Mouse (Mus musculus) kidney, postnatal 0 days (tissue): ENCODE measurements around the gene Phldb2. TPM values are rescaled to one million over a fixed set of nuclear protein-coding genes. Genes with fewer than 3 reads are reported as not detected.

Experiments used
- ATAC-seq: fragments of 200-750 bp; cut with Nextera tagmentation; replicated peaks from 2 replicates; pipeline ENCODE4 v1.8.0; 2017; ENCODE audit warnings: low read depth, moderate number of reproducible peaks, moderate TSS enrichment, moderate library complexity; ENCODE audit not compliant: low FRiP score
- DNase-seq: peaks from one replicate; pipeline ENCODE4 v3.0.0-alpha.2; 2016; ENCODE audit warnings: low spot score
- H3K27ac ChIP-seq: fragments of 300-500 bp; sonication (generic); 2 replicates; pipeline ENCODE4 v1.5.1; 2014; ENCODE audit warnings: mild to moderate bottlenecking
- H3K27me3 ChIP-seq: fragments of 300-500 bp; sonication (generic); 2 replicates; pipeline ENCODE4 v1.6.1; 2014; ENCODE audit warnings: low read length, mixed read lengths; ENCODE audit not compliant: insufficient read depth
- H3K36me3 ChIP-seq: fragments of 300-500 bp; sonication (generic); 2 replicates; pipeline ENCODE4 v1.6.1; 2014; ENCODE audit warnings: low read length, mixed read lengths; ENCODE audit not compliant: insufficient read depth
- H3K4me1 ChIP-seq: fragments of 300-500 bp; sonication (generic); replicated peaks from 2 replicates; pipeline ENCODE4 v1.6.1; 2014; ENCODE audit warnings: antibody characterized with exemption, low read length, mixed read lengths; ENCODE audit not compliant: insufficient read depth
- H3K4me2 ChIP-seq: fragments of 300-500 bp; sonication (generic); 2 replicates; pipeline ENCODE4 v1.6.1; 2014; ENCODE audit warnings: mild to moderate bottlenecking, low read length, moderate library complexity, mixed read lengths
- H3K4me3 ChIP-seq: fragments of 300-500 bp; sonication (generic); replicated peaks from 2 replicates; pipeline ENCODE4 v1.5.1; 2014; ENCODE audit warnings: low read depth, low read length
- H3K9ac ChIP-seq: fragments of 300-500 bp; sonication (generic); 2 replicates; pipeline ENCODE4 v1.6.1; 2014; ENCODE audit warnings: low read depth, low read length
- H3K9me3 ChIP-seq: fragments of 300-500 bp; sonication (generic); replicated peaks from 2 replicates; pipeline ENCODE4 v1.6.1; 2016; ENCODE audit warnings: low read length, inconsistent platforms, mixed read lengths
- CTCF ChIP-seq: IDR thresholded peaks from 2 replicates; pipeline ENCODE4 v1.5.1; 2016; ENCODE audit warnings: antibody characterized with exemption, low read depth, mild to moderate bottlenecking, moderate library complexity
- WGBS: fragments of 180-500 bp; shearing (Covaris S2); extraction: QIAGEN DNeasy Blood & Tissue Kit; methylation state at CpG from one replicate; pipeline ENCODE4 v1.1.7; 2014; 5-methylcytosine and 5-hydroxymethylcytosine counted together
- polyA plus RNA-seq: library from polyadenylated mRNA; unstranded; fragments of >200 nt; fragmentation: Nextera tagmentation; extraction: Ambion mirVana; gene quantifications from 2 replicates; pipeline ENCODE4 v1.2.1, GENCODE M21; 2015

The Phldb2 gene
- polyA plus RNA-seq, 1 experiment from 2014 or later = 74.2 TPM

DNA sequence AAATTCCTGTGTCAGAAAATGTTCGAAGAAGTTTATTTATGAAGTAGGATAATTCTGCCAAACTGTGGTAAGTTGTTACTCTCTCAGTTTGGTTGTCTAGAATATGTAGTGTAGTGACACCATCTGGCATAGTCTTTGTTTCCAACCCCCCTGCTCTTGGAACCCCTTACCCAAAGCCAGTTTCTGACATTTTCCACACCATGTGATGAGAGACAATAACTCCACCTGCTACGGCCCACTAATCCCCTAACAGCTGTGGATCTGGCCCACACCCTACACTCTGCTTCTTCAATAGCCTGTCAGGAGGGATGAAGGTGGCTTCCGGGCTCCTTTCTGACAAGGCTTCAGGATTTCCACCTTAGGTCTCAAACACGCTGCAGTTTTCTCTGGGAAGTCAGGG lies 154.2 kb downstream of the Phldb2 start:
- WGBS = 55% methylated on average over 4 of the region's 4 CpGs
- Histone ChIP-seq H3K27ac (no peak overlapping the region), H3K4me2 (no peak overlapping the region), H3K36me3 (peaks cover 31% of the 10 kb centered on the region), H3K9ac (no peak overlapping the region), H3K4me3 (no peak overlapping the region), H3K27me3 (no peaks in the 10 kb centered on the region), H3K4me1 (no peaks in the 10 kb centered on the region; the same call in 1 of the 2 replicates), H3K9me3 (no peaks in the 10 kb centered on the region)
- ATAC-seq (no peak), DNase-seq (peak; percentile 28)
- TF ChIP-seq CTCF = no peak

DNA sequence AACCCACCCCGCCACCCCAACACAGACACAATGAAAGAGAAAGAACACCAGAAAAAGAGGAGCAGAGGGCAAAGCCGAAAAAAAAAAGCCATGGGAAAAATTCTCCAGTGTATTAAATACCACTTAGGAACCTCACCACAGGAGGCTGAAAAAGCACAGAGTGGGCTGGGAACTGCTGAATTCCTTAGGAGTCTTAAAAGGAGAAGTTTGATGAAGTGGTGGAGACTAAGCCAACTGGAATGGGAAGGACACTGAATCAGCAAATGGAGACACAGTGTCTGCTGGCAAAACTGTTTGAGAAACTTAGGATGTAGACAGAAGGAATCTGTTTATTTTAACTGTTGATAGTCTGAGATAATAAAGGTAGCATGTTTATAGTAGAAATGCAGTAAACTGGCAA lies 154.8 kb downstream of the Phldb2 start:
- Histone ChIP-seq H3K4me2 (no peak overlapping the region), H3K27ac (no peak overlapping the region), H3K27me3 (no peaks in the 10 kb centered on the region), H3K4me1 (no peaks in the 10 kb centered on the region; the same call in 1 of the 2 replicates), H3K36me3 (peaks cover 34% of the 10 kb centered on the region), H3K9ac (no peak overlapping the region), H3K4me3 (no peak overlapping the region), H3K9me3 (no peaks in the 10 kb centered on the region)
- DNase-seq (peak; percentile 44), ATAC-seq (no peak)
- WGBS = 85% methylated on average over 2 of the region's 2 CpGs
- TF ChIP-seq CTCF = no peak

DNA sequence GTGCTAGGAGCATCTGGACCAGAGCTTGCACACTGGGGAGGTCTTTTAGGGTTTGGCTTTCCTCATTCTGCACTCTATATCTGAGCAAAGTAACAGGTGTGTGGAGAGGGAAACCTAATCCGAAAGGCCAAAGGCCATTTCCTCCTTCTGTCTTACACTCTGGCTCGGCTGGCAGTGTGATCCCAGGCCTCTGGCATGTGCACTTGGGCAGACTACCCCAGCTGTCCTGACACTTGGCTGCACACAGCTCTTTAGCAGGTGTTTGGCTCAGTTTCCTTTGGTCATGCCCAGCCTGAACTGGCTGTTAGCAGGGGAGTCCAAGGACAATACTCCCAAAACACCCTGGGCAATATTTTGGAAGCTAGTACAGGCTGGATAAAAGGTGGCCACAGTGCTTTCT lies 156.6 kb downstream of the Phldb2 start:
- DNase-seq = peak; percentile 46
- Histone ChIP-seq H3K4me3 (no peak overlapping the region), H3K27ac (no peak overlapping the region), H3K4me1 (no peaks in the 10 kb centered on the region; the same call in 1 of the 2 replicates), H3K9me3 (no peaks in the 10 kb centered on the region), H3K9ac (no peak overlapping the region), H3K4me2 (no peak overlapping the region), H3K36me3 (peaks cover 40% of the 10 kb centered on the region), H3K27me3 (no peaks in the 10 kb centered on the region)
- 48% methylated on average over 2 of the region's 2 CpGs for WGBS
- peak; percentile 54 for ATAC-seq
- TF ChIP-seq CTCF = no peak

DNA sequence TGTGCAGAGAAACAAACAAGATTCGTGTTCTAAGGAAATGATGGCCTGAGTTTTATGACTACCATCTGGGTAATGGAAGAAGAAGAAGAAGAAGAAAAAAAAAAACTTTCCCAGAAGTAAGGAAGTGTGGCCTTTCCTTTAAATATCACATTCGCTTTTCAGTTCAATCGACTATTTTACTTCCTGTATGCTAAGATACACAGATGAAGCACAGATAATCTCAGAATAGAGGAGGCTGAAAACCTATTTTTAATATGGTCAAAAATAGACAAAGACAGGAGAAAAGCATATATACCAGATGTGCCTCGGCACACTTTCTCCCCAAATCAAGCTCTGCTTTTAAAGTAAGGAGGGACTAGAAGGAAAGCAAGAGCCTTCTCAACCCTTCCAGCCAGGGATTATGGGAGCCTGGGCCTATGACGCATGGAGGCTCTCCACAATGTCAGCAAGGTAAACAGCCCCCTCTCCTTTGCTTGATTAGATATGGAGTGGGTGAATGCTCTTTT lies 158.2 kb downstream of the Phldb2 start:
- H3K27ac ChIP-seq = 0 out of 2 replicates have a peak overlapping the region, but pooled peaks have one; percentile 19
- no peak overlapping the region for H3K4me3 ChIP-seq
- no peak overlapping the region for H3K4me2 ChIP-seq
- no peaks in the 10 kb centered on the region; the same call in 1 of the 2 replicates for H3K4me1 ChIP-seq
- no peak for TF ChIP-seq CTCF
- no peaks in the 10 kb centered on the region for H3K9me3 ChIP-seq
- DNase-seq (no peak), ATAC-seq (no peak)
- no peaks in the 10 kb centered on the region for H3K27me3 ChIP-seq
- peaks cover 30% of the 10 kb centered on the region for H3K36me3 ChIP-seq
- 59% methylated on average over 5 of the region's 5 CpGs for WGBS
- no peak overlapping the region for H3K9ac ChIP-seq

DNA sequence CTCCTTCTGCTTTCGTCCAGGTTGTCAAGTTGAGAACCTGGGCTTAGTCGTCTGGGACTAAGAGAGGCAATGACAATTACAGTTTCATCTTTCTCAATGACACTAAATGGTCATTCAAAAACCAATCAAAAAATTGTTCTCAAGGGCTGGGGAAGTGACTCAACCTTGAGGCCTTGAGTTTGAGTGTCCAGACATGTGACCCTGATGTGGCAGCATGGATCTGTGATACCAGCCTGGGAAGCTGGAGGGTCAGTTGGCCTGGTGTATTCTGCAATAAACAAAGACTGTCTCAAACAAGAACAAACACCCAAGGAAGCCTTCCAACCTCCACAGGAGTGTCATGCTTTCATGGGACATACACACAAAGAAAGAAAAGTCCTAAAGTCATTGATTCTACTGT lies 160.6 kb downstream of the Phldb2 start:
- H3K4me2 ChIP-seq = no peak overlapping the region
- 84% methylated on average over 2 of the region's 2 CpGs for WGBS
- no peak for DNase-seq
- H3K36me3 ChIP-seq = peaks cover 35% of the 10 kb centered on the region
- no peak for TF ChIP-seq CTCF
- H3K9me3 ChIP-seq = no peaks in the 10 kb centered on the region
- H3K27me3 ChIP-seq = no peaks in the 10 kb centered on the region
- H3K27ac ChIP-seq = no peak overlapping the region
- no peaks in the 10 kb centered on the region for H3K4me1 ChIP-seq
- H3K9ac ChIP-seq = no peak overlapping the region
- H3K4me3 ChIP-seq = no peak overlapping the region
- ATAC-seq = no peak

DNA sequence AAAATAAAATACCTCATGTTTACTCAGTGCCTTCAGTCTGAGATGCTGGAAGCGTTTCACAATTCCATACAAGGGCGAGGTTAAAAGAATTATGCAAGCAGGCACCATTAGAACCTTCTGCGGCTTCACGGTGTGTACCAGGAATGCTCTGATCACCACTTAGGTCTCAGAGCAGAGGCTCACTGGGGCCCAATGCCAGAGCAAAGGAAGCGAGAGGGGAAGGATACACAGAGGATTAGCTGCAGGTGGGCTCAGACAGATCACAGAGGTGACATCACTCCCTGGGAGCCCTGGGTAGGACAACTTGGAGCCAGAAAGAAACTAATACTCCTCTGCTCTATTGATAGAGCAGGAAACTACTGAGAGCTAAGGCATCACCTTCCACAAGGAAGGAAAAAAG lies 162.1 kb downstream of the Phldb2 start:
- H3K4me1 ChIP-seq = no peaks in the 10 kb centered on the region
- H3K27me3 ChIP-seq = no peaks in the 10 kb centered on the region
- ATAC-seq (no peak), DNase-seq (no peak)
- no peak overlapping the region for H3K27ac ChIP-seq
- no peak overlapping the region for H3K4me3 ChIP-seq
- WGBS = 76% methylated on average over 5 of the region's 5 CpGs
- no peak overlapping the region for H3K4me2 ChIP-seq
- TF ChIP-seq CTCF = no peak
- no peaks in the 10 kb centered on the region for H3K9me3 ChIP-seq
- H3K36me3 ChIP-seq = peaks cover 33% of the 10 kb centered on the region
- no peak overlapping the region for H3K9ac ChIP-seq

DNA sequence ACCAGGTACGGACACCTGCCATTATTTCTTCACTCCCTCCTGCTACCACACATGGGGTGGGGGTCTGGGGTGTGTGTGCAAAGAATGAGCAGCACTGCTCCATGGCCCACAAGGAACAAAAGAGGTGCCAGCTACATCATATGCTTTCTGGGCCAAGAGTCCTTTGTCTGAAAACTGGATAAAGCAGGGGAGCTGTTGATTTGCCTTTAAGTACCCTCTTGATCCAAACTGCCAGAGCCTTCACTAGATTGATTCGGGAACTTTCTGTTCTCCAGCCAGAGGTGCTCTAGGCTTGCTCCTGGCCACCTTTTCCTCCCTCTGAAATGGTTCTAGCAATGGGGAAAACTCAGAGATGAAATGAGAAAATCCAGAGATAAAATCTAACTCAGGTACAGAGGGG lies 164.1 kb downstream of the Phldb2 start:
- Histone ChIP-seq H3K27ac (no peak overlapping the region), H3K9ac (no peak overlapping the region), H3K4me2 (no peak overlapping the region), H3K4me1 (no peaks in the 10 kb centered on the region), H3K36me3 (peaks cover 34% of the 10 kb centered on the region), H3K9me3 (no peaks in the 10 kb centered on the region), H3K4me3 (no peak overlapping the region), H3K27me3 (no peaks in the 10 kb centered on the region)
- TF ChIP-seq CTCF = no peak
- WGBS = 82% methylated on average over 2 of the region's 2 CpGs
- ATAC-seq (no peak), DNase-seq (no peak)
